Mouse (Mus musculus) E14TG2a.4 (cell line): ENCODE measurements around the gene Tcam1.

Experiments
- CTCF ChIP-seq: conservative IDR thresholded peaks from 2 replicates; pipeline ENCODE4 v1.5.1; 2014; ENCODE audit warnings: low read length
- NANOG ChIP-seq: IDR thresholded peaks from 2 replicates; pipeline ENCODE4 v1.6.1; 2014; ENCODE audit warnings: borderline replicate concordance, low read length, mixed read lengths
- POU5F1 ChIP-seq: IDR thresholded peaks from 2 replicates; pipeline ENCODE4 v1.6.1; 2014; ENCODE audit warnings: low read length, borderline replicate concordance

DNA sequence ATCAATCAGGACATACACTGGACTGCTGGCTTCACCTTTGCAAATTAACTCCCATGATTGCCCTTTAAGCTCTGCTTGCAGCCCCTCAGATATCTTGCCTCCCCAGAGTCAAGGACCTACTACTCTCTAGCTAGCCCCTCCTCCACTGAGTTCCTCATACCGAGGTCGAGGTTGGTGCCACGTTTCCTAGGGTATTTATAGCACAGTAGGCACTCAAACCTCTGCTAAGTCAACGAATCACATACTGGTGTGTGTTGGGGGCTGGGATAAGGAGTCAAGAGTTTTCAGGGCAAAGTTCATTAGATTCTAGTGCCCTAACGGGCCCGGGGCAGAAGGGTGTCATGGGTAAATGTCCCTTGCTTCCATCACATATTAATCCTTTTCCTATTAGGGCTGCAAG is 52.7 kb downstream of the Tcam1 start:
- TF ChIP-seq CTCF = no peak
- no peak for TF ChIP-seq POU5F1
- no peak for TF ChIP-seq NANOG
